Mouse (Mus musculus): ENCODE data around the gene Gdpd3.

The Gdpd3 gene

GRCm38 (mm10) chr7:126786142-126786541 is 20.0 kb downstream of the Gdpd3 start:
- no peak for DNase-seq (ENCODE audit: low spot score in 2 of 2)

GRCm38 (mm10) chr7:126789141-126789540 is 23.0 kb downstream of the Gdpd3 start:
- no peak for DNase-seq (ENCODE audit: low spot score in 2 of 2)

GRCm38 (mm10) chr7:126791851-126792720 is 26.0 kb downstream of the Gdpd3 start, which contains the start of gene Ppp4c:
Gene Ppp4c, minus strand, starts transcription at chr7:126792496.
- DNase-seq (ENCODE audit: low spot score in 2 of 2): peak; percentile 93 to 97

- no peak for DNase-seq (ENCODE audit: low spot score in 2 of 2)
Observed at GRCm38 (mm10) chr7:126792721-126793443, 26.7 kb downstream of the Gdpd3 start.

GRCm38 (mm10) chr7:126793456-126794270 is 27.5 kb downstream of the Gdpd3 start:
- no peak for DNase-seq (ENCODE audit: low spot score in 2 of 2)

GRCm38 (mm10) chr7:126794271-126794605 is 28.1 kb downstream of the Gdpd3 start:
- DNase-seq (ENCODE audit: low spot score in 2 of 2): no peak

GRCm38 (mm10) chr7:126795387-126796317 is 29.5 kb downstream of the Gdpd3 start:
- DNase-seq (ENCODE audit: low spot score in 2 of 2): no peak

- peak; percentile 49 to 52 for DNase-seq (ENCODE audit: low spot score in 2 of 2)
Observed at GRCm38 (mm10) chr7:126796350-126796932, 30.3 kb downstream of the Gdpd3 start.

- no peak for DNase-seq (ENCODE audit: low spot score in 2 of 2)
Observed at GRCm38 (mm10) chr7:126797411-126798126, 31.4 kb downstream of the Gdpd3 start, which contains the start of gene Fam57b. Gene Fam57b, plus strand, starts transcription at chr7:126797668.

- DNase-seq (ENCODE audit: low spot score in 2 of 2): peak in 1 of 2 experiments; percentile 53
Observed at GRCm38 (mm10) chr7:126798127-126799049, 32.3 kb downstream of the Gdpd3 start.

- DNase-seq (ENCODE audit: low spot score in 2 of 2): peak; percentile 96 to 97
Observed at GRCm38 (mm10) chr7:126799050-126799467, 32.9 kb downstream of the Gdpd3 start.

GRCm38 (mm10) chr7:126799468-126800268 is 33.5 kb downstream of the Gdpd3 start:
- peak; percentile 85 to 86 for DNase-seq (ENCODE audit: low spot score in 2 of 2)

GRCm38 (mm10) chr7:126800269-126801056 is 34.3 kb downstream of the Gdpd3 start:
- DNase-seq (ENCODE audit: low spot score in 2 of 2): peak in 1 of 2 experiments; percentile 53

- DNase-seq (ENCODE audit: low spot score in 2 of 2): no peak
Observed at GRCm38 (mm10) chr7:126801057-126801422, 34.9 kb downstream of the Gdpd3 start.

- DNase-seq (ENCODE audit: low spot score in 2 of 2): no peak
Observed at GRCm38 (mm10) chr7:126802134-126802889, 36.2 kb downstream of the Gdpd3 start.

- no peak for DNase-seq (ENCODE audit: low spot score in 2 of 2)
Observed at GRCm38 (mm10) chr7:126803181-126803580, 37.0 kb downstream of the Gdpd3 start.
